Mouse (Mus musculus) frontal cortex, postnatal 36 days (tissue): ENCODE data around the gene Gm6525.
A peak's percentile ranks its signal among the peaks of the same experiment; 100 is the strongest.

Source experiments
- DNase-seq, 2 experiments: peaks; one replicate each; pipeline ENCODE4 v3.0.0; 2022; ENCODE audit warnings: low spot score in 2 of 2

The Gm6525 gene

GRCm38 (mm10) chr3:84211340-84211875 is 37.5 kb downstream of the Gm6525 start:
- DNase-seq: no peak

GRCm38 (mm10) chr3:84214501-84214900 is 40.6 kb downstream of the Gm6525 start:
- peak in 1 of 2 experiments; percentile 67 for DNase-seq

GRCm38 (mm10) chr3:84215253-84215652 is 41.3 kb downstream of the Gm6525 start:
- DNase-seq: peak in 1 of 2 experiments; percentile 38

- no peak for DNase-seq
These were observed 41.9 kb downstream of the Gm6525 start for GRCm38 (mm10) chr3:84215743-84216360.

- peak in 1 of 2 experiments; percentile 37 for DNase-seq
These were observed 43.4 kb downstream of the Gm6525 start for GRCm38 (mm10) chr3:84217118-84217960.

GRCm38 (mm10) chr3:84217961-84218351 is 44.1 kb downstream of the Gm6525 start:
- no peak for DNase-seq

- no peak for DNase-seq
These were observed 44.6 kb downstream of the Gm6525 start for GRCm38 (mm10) chr3:84218498-84218897.

GRCm38 (mm10) chr3:84219166-84219710 is 45.3 kb downstream of the Gm6525 start:
- DNase-seq: no peak

GRCm38 (mm10) chr3:84219720-84220273 is 45.9 kb downstream of the Gm6525 start:
- peak in 1 of 2 experiments; percentile 37 for DNase-seq

- no peak for DNase-seq
These were observed 46.4 kb downstream of the Gm6525 start for GRCm38 (mm10) chr3:84220326-84220725.

- DNase-seq: peak; percentile 81 to 91
These were observed 46.8 kb downstream of the Gm6525 start for GRCm38 (mm10) chr3:84220748-84221147.
